Mouse (Mus musculus): ENCODE results near the gene Lrba.

DNA sequence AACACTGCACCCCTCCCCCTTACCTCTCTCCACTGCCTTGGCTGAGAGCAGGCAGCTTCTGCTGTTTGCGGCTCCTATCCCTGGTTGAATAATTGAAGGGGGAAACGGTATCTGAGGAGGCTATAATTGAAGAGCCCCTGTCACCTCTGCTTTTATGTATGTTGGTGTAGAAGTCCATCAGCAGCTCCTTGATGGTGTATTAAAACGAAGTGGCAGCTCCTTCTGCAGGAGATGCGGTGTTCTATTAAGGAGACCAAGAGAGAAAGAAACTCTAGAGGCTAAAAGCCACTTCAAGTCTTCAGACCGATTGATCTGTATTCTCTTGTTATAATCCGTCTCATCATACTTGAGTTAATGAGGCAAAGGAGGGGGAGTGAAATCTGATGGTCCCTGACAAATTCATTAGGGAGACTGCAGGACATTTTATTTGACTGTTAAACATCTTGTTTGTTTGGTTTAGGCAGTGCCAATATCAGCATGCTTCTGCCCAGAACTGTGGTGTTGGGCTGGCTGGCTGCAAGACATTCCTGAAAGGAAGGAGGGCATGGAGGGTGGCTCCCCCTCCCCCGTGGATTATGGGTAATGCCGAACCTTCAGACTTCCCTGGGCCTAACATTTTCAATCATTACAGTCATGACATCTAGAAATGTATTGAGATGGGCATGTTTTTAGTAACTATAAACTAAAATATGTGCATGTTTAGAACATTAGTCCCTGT, 326.7 kb downstream of the Lrba start:
- no peak for TF ChIP-seq CTCF (IDR thresholded peaks at IDR 0.05)
- no peak for TF ChIP-seq EP300 (IDR thresholded peaks at IDR 0.05; ENCODE audit: insufficient read depth, low read depth, low read length)
